Mouse (Mus musculus): Measurements from ENCODE around the gene Arsj. TPM values are rescaled to one million over a fixed set of nuclear protein-coding genes. Genes with fewer than 3 reads are reported as not detected.

Arsj gene
- total and polyA plus RNA-seq, 3 experiments = not detected

DNA sequence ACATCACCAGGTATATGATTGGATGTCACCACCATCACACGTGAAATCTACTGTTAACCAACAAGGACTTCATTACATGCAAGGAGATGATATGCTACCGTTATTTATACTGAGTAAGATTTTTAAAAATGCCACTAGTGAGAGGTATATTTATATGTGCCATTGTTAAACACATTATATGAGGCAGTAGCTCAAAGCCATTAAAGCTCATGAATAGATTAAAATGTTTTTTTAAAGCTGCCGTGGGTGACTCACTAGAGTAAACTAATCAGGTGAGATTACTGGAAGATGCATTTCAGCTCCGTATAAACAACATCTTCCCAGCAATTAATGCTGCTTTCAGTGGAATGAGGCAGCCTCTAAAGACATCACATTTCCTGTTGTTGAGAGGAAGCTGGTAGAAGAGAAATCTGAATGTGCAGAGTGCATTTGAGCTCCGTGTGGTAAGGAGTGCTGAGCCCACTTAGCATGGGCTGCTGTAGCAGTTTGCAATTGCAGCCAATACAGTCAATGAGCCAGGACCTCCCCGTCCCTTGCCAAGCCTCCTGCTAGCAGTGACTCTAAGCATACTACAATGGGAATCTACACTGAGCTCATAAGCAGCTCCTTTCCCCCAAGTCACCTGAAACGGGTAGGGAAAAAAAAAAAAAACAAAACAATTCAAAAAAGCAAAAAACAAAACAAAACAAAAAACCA, 92.5 kb downstream of the Arsj start:
- no peaks in the 10 kb centered on the region for H3K27me3 ChIP-seq (replicated peaks)
- DNase-seq (ENCODE audit: extremely low read depth) = no peak
- in situ Hi-C loops (cut with MboI; ENCODE audit: low pct_ligation_motif_present, low pct_unique_long_range_greater_than_20kb, low sequenced_read_pairs) (no loop called here), dilution Hi-C loops (cut with MboI; ENCODE audit: extremely low pct_ligation_motif_present, extremely low pct_unique_long_range_greater_than_20kb, low sequenced_read_pairs) (no loop called here)
- TF ChIP-seq SIN3A (IDR thresholded peaks at IDR 0.05; ENCODE audit: low read length) = no peak
- TF ChIP-seq CTCF (conservative IDR thresholded peaks at IDR 0.05 in 1 of 2, IDR thresholded peaks at IDR 0.05 in 1 of 2; ENCODE audit: low read depth in 2 of 2, low read length in 2 of 2) = no peak
- TF ChIP-seq ZNF384 (IDR thresholded peaks at IDR 0.05; ENCODE audit: low read depth, low read length) = no peak
- TF ChIP-seq MEF2A (IDR thresholded peaks at IDR 0.05; ENCODE audit: borderline replicate concordance, low read depth, low read length) = no peak
- TF ChIP-seq USF1 (IDR thresholded peaks at IDR 0.05; ENCODE audit: low read depth, low read length) = no peak
- no peak for TF ChIP-seq POLR2AphosphoS2 (IDR thresholded peaks at IDR 0.05; ENCODE audit: low read depth, low read length)
- TF ChIP-seq TCF12 (IDR thresholded peaks at IDR 0.05; ENCODE audit: low read depth, low read length) = no peak
- TF ChIP-seq RCOR1 (conservative IDR thresholded peaks at IDR 0.05; ENCODE audit: low read depth, low read length) = no peak
- no peak for TF ChIP-seq NRF1 (IDR thresholded peaks at IDR 0.05; ENCODE audit: low read depth, low read length)
- no peak for TF ChIP-seq ZKSCAN1 (IDR thresholded peaks at IDR 0.05; ENCODE audit: borderline replicate concordance, low read depth, low read length)
- no peak overlapping the region for H3K4me2 ChIP-seq (ENCODE audit: insufficient read depth, low read depth, poor library complexity, severe bottlenecking)
- no peaks in the 10 kb centered on the region for H3K9me3 ChIP-seq (replicated peaks; ENCODE audit: low read length)
- no peaks in the 10 kb centered on the region for H3K79me2 ChIP-seq (replicated peaks; ENCODE audit: control insufficient read depth, extremely low read depth, insufficient read depth, poor library complexity, severe bottlenecking)
- H3K9ac ChIP-seq (ENCODE audit: insufficient read depth, low read depth) = no peak overlapping the region
- H3K4me1 ChIP-seq (ENCODE audit: control insufficient read depth in 1 of 2, insufficient read depth in 2 of 2) = no peaks in the 10 kb centered on the region
- H3K27ac ChIP-seq (ENCODE audit: insufficient read depth, low read depth) = no peak overlapping the region
- no peak overlapping the region for H3K4me3 ChIP-seq (replicated peaks in 1 of 3; ENCODE audit: low read depth in 2 of 3, low read length in 2 of 3, poor library complexity in 1 of 3)
- H3K36me3 ChIP-seq (replicated peaks in 1 of 2; ENCODE audit: control insufficient read depth in 1 of 2, insufficient read depth in 1 of 2, low read length in 1 of 2) = no peaks in the 10 kb centered on the region

DNA sequence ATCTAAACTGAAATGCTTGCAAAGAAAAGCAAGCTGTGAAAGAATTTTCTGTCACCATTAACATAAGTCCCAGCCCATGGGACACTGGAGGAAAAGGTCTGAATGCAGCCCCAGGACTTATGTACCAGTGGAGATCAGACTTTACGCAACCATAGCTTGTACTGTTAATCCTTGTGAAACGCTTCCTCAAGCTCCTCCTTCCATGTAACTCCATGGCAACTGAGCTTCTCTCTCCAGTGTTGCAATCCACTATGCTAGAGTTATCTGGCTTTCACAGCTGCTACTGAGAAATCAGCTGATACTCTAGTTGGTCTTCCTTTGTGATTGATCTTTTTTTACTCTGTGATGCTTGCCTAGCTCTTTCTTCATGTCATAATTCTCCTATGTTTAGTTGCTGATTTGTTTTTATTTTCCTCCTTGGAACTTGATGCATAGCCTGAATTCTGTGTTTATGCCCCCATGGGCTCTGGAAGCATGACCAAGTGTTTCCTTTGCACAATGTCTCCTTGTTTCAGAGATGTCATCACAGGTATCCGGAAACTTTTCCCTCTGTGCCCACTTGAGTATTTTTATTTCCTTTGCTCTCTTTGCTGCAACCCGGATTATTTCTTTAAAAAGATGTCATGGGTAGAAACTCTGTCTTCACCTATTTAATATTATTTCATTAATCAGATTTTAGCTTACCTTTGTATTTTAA, 99.8 kb downstream of the Arsj start:
- no peaks in the 10 kb centered on the region for H3K79me2 ChIP-seq (replicated peaks; ENCODE audit: control insufficient read depth, extremely low read depth, insufficient read depth, poor library complexity, severe bottlenecking)
- no peaks in the 10 kb centered on the region for H3K9me3 ChIP-seq (replicated peaks; ENCODE audit: low read length)
- H3K4me2 ChIP-seq (ENCODE audit: insufficient read depth, low read depth, poor library complexity, severe bottlenecking) = no peak overlapping the region
- no peaks in the 10 kb centered on the region for H3K27me3 ChIP-seq (replicated peaks)
- H3K36me3 ChIP-seq (replicated peaks in 1 of 2; ENCODE audit: control insufficient read depth in 1 of 2, insufficient read depth in 1 of 2, low read length in 1 of 2) = no peaks in the 10 kb centered on the region
- H3K27ac ChIP-seq (ENCODE audit: insufficient read depth, low read depth) = no peak overlapping the region
- TF ChIP-seq CTCF (conservative IDR thresholded peaks at IDR 0.05 in 1 of 2, IDR thresholded peaks at IDR 0.05 in 1 of 2; ENCODE audit: low read depth in 2 of 2, low read length in 2 of 2) = no peak
- no peak for TF ChIP-seq JUN (IDR thresholded peaks at IDR 0.05; ENCODE audit: insufficient read depth, low read depth, low read length)
- no peak for TF ChIP-seq ZKSCAN1 (IDR thresholded peaks at IDR 0.05; ENCODE audit: borderline replicate concordance, low read depth, low read length)
- no peak for TF ChIP-seq JUND (conservative IDR thresholded peaks at IDR 0.05; ENCODE audit: low read depth, low read length)
- TF ChIP-seq POLR2A (IDR thresholded peaks at IDR 0.05; ENCODE audit: low read depth, low read length) = no peak
- TF ChIP-seq USF2 (conservative IDR thresholded peaks at IDR 0.05; ENCODE audit: low read depth, low read length) = no peak
- no peak for TF ChIP-seq MAFK (IDR thresholded peaks at IDR 0.05; ENCODE audit: insufficient replicate concordance, low read length)
- TF ChIP-seq BHLHE40 (IDR thresholded peaks at IDR 0.05; ENCODE audit: low read depth, low read length) = no peak
- TF ChIP-seq E2F4 (IDR thresholded peaks at IDR 0.05; ENCODE audit: insufficient replicate concordance, low read depth, low read length) = no peak
- no peak for TF ChIP-seq MEF2A (IDR thresholded peaks at IDR 0.05; ENCODE audit: borderline replicate concordance, low read depth, low read length)
- no peak for TF ChIP-seq ZNF384 (IDR thresholded peaks at IDR 0.05; ENCODE audit: low read depth, low read length)
- no peak for TF ChIP-seq UBTF (IDR thresholded peaks at IDR 0.05; ENCODE audit: low read depth, low read length)
- no peak overlapping the region for H3K9ac ChIP-seq (ENCODE audit: insufficient read depth, low read depth)
- no peaks in the 10 kb centered on the region for H3K4me1 ChIP-seq (ENCODE audit: control insufficient read depth in 1 of 2, insufficient read depth in 2 of 2)
- no peak for DNase-seq (ENCODE audit: extremely low read depth)
- dilution Hi-C loops (cut with MboI; ENCODE audit: extremely low pct_ligation_motif_present, extremely low pct_unique_long_range_greater_than_20kb, low sequenced_read_pairs) (no loop called here), in situ Hi-C loops (cut with MboI; ENCODE audit: low pct_ligation_motif_present, low pct_unique_long_range_greater_than_20kb, low sequenced_read_pairs) (no loop called here)
- H3K4me3 ChIP-seq (replicated peaks in 1 of 3; ENCODE audit: low read depth in 2 of 3, low read length in 2 of 3, poor library complexity in 1 of 3) = no peak overlapping the region

Measured in CH12.LX (cell line).